Mouse (Mus musculus) hindbrain, embryonic 11.5 days (tissue): Measurements from ENCODE around the gene Mdm2. TPM values are rescaled to one million over a fixed set of nuclear protein-coding genes. Genes with fewer than 3 reads are reported as not detected.

Source experiments
- ATAC-seq: fragments of 200-750 bp; cut with Nextera tagmentation; 2 replicates; pipeline ENCODE4 v1.8.0; 2017; ENCODE audit warnings: mild to moderate bottlenecking, moderate TSS enrichment, moderate library complexity; ENCODE audit not compliant: low FRiP score
- DNase-seq: peaks from one replicate; pipeline ENCODE4 v3.0.0-alpha.2; 2015; ENCODE audit warnings: low spot score
- H3K27ac ChIP-seq: fragments of 300-500 bp; sonication (generic); 2 replicates; pipeline ENCODE4 v1.5.1; 2014; ENCODE audit warnings: mild to moderate bottlenecking, low read depth, low read length
- H3K27me3 ChIP-seq: fragments of 300-500 bp; sonication (generic); 2 replicates; pipeline ENCODE4 v1.6.1; 2014; ENCODE audit warnings: mild to moderate bottlenecking, low read length, moderate library complexity, mixed read lengths; ENCODE audit not compliant: control insufficient read depth, insufficient read depth
- H3K36me3 ChIP-seq: fragments of 300-500 bp; sonication (generic); 2 replicates; pipeline ENCODE4 v1.6.1; 2014; ENCODE audit warnings: mild to moderate bottlenecking, low read length, moderate library complexity, mixed read lengths; ENCODE audit not compliant: control insufficient read depth, insufficient read depth
- H3K4me1 ChIP-seq: fragments of 300-500 bp; sonication (generic); replicated peaks from 2 replicates; pipeline ENCODE4 v1.6.1; 2014; ENCODE audit warnings: low read length, mixed read lengths; ENCODE audit not compliant: control insufficient read depth, insufficient read depth
- H3K4me2 ChIP-seq: fragments of 300-500 bp; sonication (generic); replicated peaks from 2 replicates; pipeline ENCODE4 v1.6.1; 2014; ENCODE audit warnings: mild to moderate bottlenecking, low read depth, low read length
- H3K4me3 ChIP-seq: fragments of 300-500 bp; sonication (generic); 2 replicates; pipeline ENCODE4 v1.5.1; 2014; ENCODE audit warnings: low read depth, low read length
- H3K9ac ChIP-seq: fragments of 300-500 bp; sonication (generic); 2 replicates; pipeline ENCODE4 v1.6.1; 2014; ENCODE audit warnings: low read depth, low read length
- H3K9me3 ChIP-seq: fragments of 300-500 bp; sonication (generic); 2 replicates; pipeline ENCODE4 v1.6.1; 2016; ENCODE audit warnings: low read length; ENCODE audit not compliant: control insufficient read depth
- WGBS: fragments of 180-500 bp; shearing (Covaris S2); extraction: QIAGEN DNeasy Blood & Tissue Kit; methylation state at CpG from one replicate; pipeline ENCODE4 v1.1.7; 2014; 5-methylcytosine and 5-hydroxymethylcytosine counted together
- polyA plus RNA-seq: library from polyadenylated mRNA; unstranded; fragments of >200 nt; fragmentation: Nextera tagmentation; extraction: Ambion mirVana; gene quantifications from 2 replicates; pipeline ENCODE4 v1.2.1, GENCODE M21; 2014

Mdm2 gene
- polyA plus RNA-seq, 1 experiment from 2014 or later = 87.8 TPM

GRCm38 (mm10) chr10:117687577-117687976 is 23.0 kb downstream of the Mdm2 start:
- peaks cover 9% of the 10 kb centered on the region; the same call in 1 of the 2 replicates for H3K36me3 ChIP-seq
- 91% methylated on average over 7 of the region's 7 CpGs for WGBS

GRCm38 (mm10) chr10:117687018-117687417 is 23.5 kb downstream of the Mdm2 start:
- WGBS = 79% methylated on average over 3 of the region's 3 CpGs
- H3K9ac ChIP-seq = no peak overlapping the region
- H3K36me3 ChIP-seq = peaks cover 9% of the 10 kb centered on the region; the same call in 1 of the 2 replicates
- H3K27me3 ChIP-seq = no peaks in the 10 kb centered on the region
- no peak overlapping the region for H3K4me3 ChIP-seq
- no peaks in the 10 kb centered on the region for H3K4me1 ChIP-seq
- DNase-seq = no peak
- no peaks in the 10 kb centered on the region for H3K9me3 ChIP-seq
- ATAC-seq = no peak
- no peak overlapping the region for H3K4me2 ChIP-seq
- H3K27ac ChIP-seq = no peak overlapping the region

More at GRCm38 (mm10) chr10:117687577-117687976, 23.0 kb downstream of the Mdm2 start:
- Histone ChIP-seq H3K27me3 (no peaks in the 10 kb centered on the region), H3K4me2 (no peak overlapping the region), H3K9me3 (no peaks in the 10 kb centered on the region), H3K4me3 (no peak overlapping the region), H3K27ac (no peak overlapping the region), H3K9ac (no peak overlapping the region), H3K4me1 (no peaks in the 10 kb centered on the region)
- no peak for DNase-seq
- no peak for ATAC-seq

- H3K36me3 ChIP-seq = peaks cover 8% of the 10 kb centered on the region; the same call in 1 of the 2 replicates
- no peaks in the 10 kb centered on the region for H3K27me3 ChIP-seq
- ATAC-seq = no peak
- H3K4me2 ChIP-seq = no peak overlapping the region
- no peaks in the 10 kb centered on the region for H3K4me1 ChIP-seq
- no peak overlapping the region for H3K9ac ChIP-seq
- H3K27ac ChIP-seq = no peak overlapping the region
- no peaks in the 10 kb centered on the region for H3K9me3 ChIP-seq
- no peak overlapping the region for H3K4me3 ChIP-seq
- WGBS = 91% methylated on average over 13 of the region's 13 CpGs
- no peak for DNase-seq
Observed at GRCm38 (mm10) chr10:117685849-117686591, 24.5 kb downstream of the Mdm2 start.

- H3K4me1 ChIP-seq = no peaks in the 10 kb centered on the region
Observed at GRCm38 (mm10) chr10:117685171-117685848, 25.2 kb downstream of the Mdm2 start.

GRCm38 (mm10) chr10:117684298-117685170 is 26.0 kb downstream of the Mdm2 start:
- no peak overlapping the region for H3K4me3 ChIP-seq
- H3K4me2 ChIP-seq = no peak overlapping the region
- H3K9ac ChIP-seq = no peak overlapping the region
- DNase-seq (no peak), ATAC-seq (no peak)
- no peaks in the 10 kb centered on the region for H3K4me1 ChIP-seq
- H3K27me3 ChIP-seq = no peaks in the 10 kb centered on the region
- H3K36me3 ChIP-seq = 0 out of 2 replicates have a peak, but pooled peaks cover 2% of the 10 kb centered on the region
- no peaks in the 10 kb centered on the region for H3K9me3 ChIP-seq
- no peak overlapping the region for H3K27ac ChIP-seq
- WGBS = 89% methylated on average over 19 of the region's 19 CpGs

More at GRCm38 (mm10) chr10:117685171-117685848, 25.2 kb downstream of the Mdm2 start:
- H3K4me3 ChIP-seq = no peak overlapping the region
- no peaks in the 10 kb centered on the region for H3K9me3 ChIP-seq
- H3K9ac ChIP-seq = no peak overlapping the region
- DNase-seq (no peak), ATAC-seq (no peak)
- no peak overlapping the region for H3K4me2 ChIP-seq
- 93% methylated on average over 15 of the region's 15 CpGs for WGBS
- no peaks in the 10 kb centered on the region for H3K27me3 ChIP-seq
- H3K36me3 ChIP-seq = peaks cover 6% of the 10 kb centered on the region; the same call in 1 of the 2 replicates
- H3K27ac ChIP-seq = no peak overlapping the region

- 92% methylated on average over 9 of the region's 9 CpGs for WGBS
Observed at GRCm38 (mm10) chr10:117683734-117684037, 26.9 kb downstream of the Mdm2 start.

GRCm38 (mm10) chr10:117682858-117683733 is 27.5 kb downstream of the Mdm2 start:
- no peak overlapping the region for H3K9ac ChIP-seq
- DNase-seq = no peak

More at GRCm38 (mm10) chr10:117683734-117684037, 26.9 kb downstream of the Mdm2 start:
- Histone ChIP-seq H3K4me3 (no peak overlapping the region), H3K4me1 (no peaks in the 10 kb centered on the region), H3K36me3 (no peaks in the 10 kb centered on the region), H3K27me3 (no peaks in the 10 kb centered on the region), H3K27ac (no peak overlapping the region), H3K9ac (no peak overlapping the region), H3K4me2 (no peak overlapping the region), H3K9me3 (no peaks in the 10 kb centered on the region)
- ATAC-seq (no peak), DNase-seq (no peak)

More at GRCm38 (mm10) chr10:117682858-117683733, 27.5 kb downstream of the Mdm2 start:
- no peaks in the 10 kb centered on the region for H3K4me1 ChIP-seq
- no peaks in the 10 kb centered on the region for H3K36me3 ChIP-seq
- no peak overlapping the region for H3K4me3 ChIP-seq
- no peak overlapping the region for H3K4me2 ChIP-seq
- no peak overlapping the region for H3K27ac ChIP-seq
- WGBS = 81% methylated on average over 30 of the region's 30 CpGs
- no peak for ATAC-seq
- H3K27me3 ChIP-seq = no peaks in the 10 kb centered on the region
- H3K9me3 ChIP-seq = no peaks in the 10 kb centered on the region
